Mouse (Mus musculus): ENCODE data around the gene Adam33. TPM values are rescaled to one million over a fixed set of nuclear protein-coding genes. Genes with fewer than 3 reads are reported as not detected.

Gene Adam33
- total and polyA plus RNA-seq, 3 experiments, result 0.27 TPM; not detected in 2

GRCm38 (mm10) chr2:131044989-131045720 lies 18.5 kb downstream of the Adam33 start:
- no peak overlapping the region for H3K4me3 ChIP-seq (ENCODE audit: low read depth, low read length)
- H3K27me3 ChIP-seq (ENCODE audit: insufficient read depth, low read length), result peaks cover 20% of the 10 kb centered on the region
- TF ChIP-seq CTCF (IDR thresholded peaks at IDR 0.05; ENCODE audit: low read depth, low read length), result no peak
- TF ChIP-seq GATA2 (IDR thresholded peaks at IDR 0.05; ENCODE audit: borderline replicate concordance, low read depth, low read length), result no peak
- no peak for TF ChIP-seq GATA1 (IDR thresholded peaks at IDR 0.05; ENCODE audit: borderline replicate concordance, low read length)
- no peak for TF ChIP-seq TAL1 (conservative IDR thresholded peaks at IDR 0.05; ENCODE audit: low read depth, low read length)
- TF ChIP-seq POLR2AphosphoS5 (IDR thresholded peaks at IDR 0.05; ENCODE audit: insufficient replicate concordance, low read depth, low read length), result no peak
- no peaks in the 10 kb centered on the region for H3K36me3 ChIP-seq (replicated peaks)
- DNase-seq (ENCODE audit: low spot score) (no peak), ATAC-seq (ENCODE audit: extremely low read depth, insufficient number of reproducible peaks, low FRiP score, poor library complexity, severe bottlenecking) (no peak)
- H3K9me3 ChIP-seq (replicated peaks), result no peaks in the 10 kb centered on the region
- H3K4me1 ChIP-seq (ENCODE audit: insufficient read depth, low read depth, low read length), result peaks cover 6% of the 10 kb centered on the region

GRCm38 (mm10) chr2:131044354-131044852 lies 19.2 kb downstream of the Adam33 start:
- DNase-seq (ENCODE audit: low spot score) (no peak), ATAC-seq (ENCODE audit: extremely low read depth, insufficient number of reproducible peaks, low FRiP score, poor library complexity, severe bottlenecking) (no peak)
- peaks cover 6% of the 10 kb centered on the region for H3K4me1 ChIP-seq (ENCODE audit: insufficient read depth, low read depth, low read length)
- H3K9me3 ChIP-seq (replicated peaks), result no peaks in the 10 kb centered on the region
- TF ChIP-seq CTCF (IDR thresholded peaks at IDR 0.05; ENCODE audit: low read depth, low read length) (no peak), GATA2 (IDR thresholded peaks at IDR 0.05; ENCODE audit: borderline replicate concordance, low read depth, low read length) (no peak), TAL1 (conservative IDR thresholded peaks at IDR 0.05; ENCODE audit: low read depth, low read length) (no peak), POLR2AphosphoS5 (IDR thresholded peaks at IDR 0.05; ENCODE audit: insufficient replicate concordance, low read depth, low read length) (no peak), GATA1 (IDR thresholded peaks at IDR 0.05; ENCODE audit: borderline replicate concordance, low read length) (no peak)
- H3K27me3 ChIP-seq (ENCODE audit: insufficient read depth, low read length), result peaks cover 24% of the 10 kb centered on the region
- no peaks in the 10 kb centered on the region for H3K36me3 ChIP-seq (replicated peaks)
- no peak overlapping the region for H3K4me3 ChIP-seq (ENCODE audit: low read depth, low read length)

- Histone ChIP-seq H3K36me3 (replicated peaks) (no peaks in the 10 kb centered on the region), H3K27me3 (ENCODE audit: insufficient read depth, low read length) (peaks cover 30% of the 10 kb centered on the region), H3K9me3 (replicated peaks) (no peaks in the 10 kb centered on the region), H3K4me3 (ENCODE audit: low read depth, low read length) (no peak within 1 kb of the TSS), H3K4me1 (ENCODE audit: insufficient read depth, low read depth, low read length) (peaks cover 6% of the 10 kb centered on the region)
- ATAC-seq (ENCODE audit: extremely low read depth, insufficient number of reproducible peaks, low FRiP score, poor library complexity, severe bottlenecking) (no peak), DNase-seq (ENCODE audit: low spot score) (no peak)
- TF ChIP-seq CTCF (IDR thresholded peaks at IDR 0.05; ENCODE audit: low read depth, low read length) (no peak), GATA1 (IDR thresholded peaks at IDR 0.05; ENCODE audit: borderline replicate concordance, low read length) (no peak), GATA2 (IDR thresholded peaks at IDR 0.05; ENCODE audit: borderline replicate concordance, low read depth, low read length) (no peak), TAL1 (conservative IDR thresholded peaks at IDR 0.05; ENCODE audit: low read depth, low read length) (no peak)
Measured at GRCm38 (mm10) chr2:131042988-131043387, 20.6 kb downstream of the Adam33 start, which contains the start of gene Gfra4. Gene Gfra4 (minus strand): TSS chr2:131043088.

- no peaks in the 10 kb centered on the region for H3K9me3 ChIP-seq (replicated peaks)
- TF ChIP-seq CTCF (IDR thresholded peaks at IDR 0.05; ENCODE audit: low read depth, low read length), result no peak
- no peak for TF ChIP-seq POLR2AphosphoS5 (IDR thresholded peaks at IDR 0.05; ENCODE audit: insufficient replicate concordance, low read depth, low read length)
- TF ChIP-seq GATA1 (IDR thresholded peaks at IDR 0.05; ENCODE audit: borderline replicate concordance, low read length), result no peak
- TF ChIP-seq GATA2 (IDR thresholded peaks at IDR 0.05; ENCODE audit: borderline replicate concordance, low read depth, low read length), result no peak
- no peak for TF ChIP-seq TAL1 (conservative IDR thresholded peaks at IDR 0.05; ENCODE audit: low read depth, low read length)
- ATAC-seq (ENCODE audit: extremely low read depth, insufficient number of reproducible peaks, low FRiP score, poor library complexity, severe bottlenecking) (no peak), DNase-seq (ENCODE audit: low spot score) (no peak)
- H3K36me3 ChIP-seq (replicated peaks), result no peaks in the 10 kb centered on the region
- peaks cover 34% of the 10 kb centered on the region for H3K27me3 ChIP-seq (ENCODE audit: insufficient read depth, low read length)
- H3K4me3 ChIP-seq (ENCODE audit: low read depth, low read length), result no peak overlapping the region
- H3K4me1 ChIP-seq (ENCODE audit: insufficient read depth, low read depth, low read length), result peaks cover 6% of the 10 kb centered on the region
Measured at GRCm38 (mm10) chr2:131040854-131041825, 22.5 kb downstream of the Adam33 start.

GRCm38 (mm10) chr2:131038675-131039074 lies 24.9 kb downstream of the Adam33 start:
- H3K27me3 ChIP-seq (ENCODE audit: insufficient read depth, low read length), result peaks cover 39% of the 10 kb centered on the region

More at GRCm38 (mm10) chr2:131038675-131039074, 24.9 kb downstream of the Adam33 start:
- no peak for DNase-seq (ENCODE audit: low spot score)
- Histone ChIP-seq H3K9me3 (replicated peaks) (no peaks in the 10 kb centered on the region), H3K4me3 (ENCODE audit: low read depth, low read length) (no peak overlapping the region), H3K4me1 (ENCODE audit: insufficient read depth, low read depth, low read length) (no peaks in the 10 kb centered on the region), H3K36me3 (replicated peaks) (no peaks in the 10 kb centered on the region)
- ATAC-seq (ENCODE audit: extremely low read depth, insufficient number of reproducible peaks, low FRiP score, poor library complexity, severe bottlenecking), result no peak
- no peak for TF ChIP-seq CTCF (IDR thresholded peaks at IDR 0.05; ENCODE audit: low read depth, low read length)
- TF ChIP-seq POLR2AphosphoS5 (IDR thresholded peaks at IDR 0.05; ENCODE audit: insufficient replicate concordance, low read depth, low read length), result no peak
- TF ChIP-seq TAL1 (conservative IDR thresholded peaks at IDR 0.05; ENCODE audit: low read depth, low read length), result no peak
- TF ChIP-seq GATA2 (IDR thresholded peaks at IDR 0.05; ENCODE audit: borderline replicate concordance, low read depth, low read length), result no peak
- TF ChIP-seq GATA1 (IDR thresholded peaks at IDR 0.05; ENCODE audit: borderline replicate concordance, low read length), result no peak
